Mouse (Mus musculus) liver, adult (tissue): ENCODE data around the gene Olfr1443.

Experiments
- GATA4 ChIP-seq: IDR thresholded peaks from 2 replicates; pipeline ENCODE4 v1.6.1; 2014; ENCODE audit warnings: mild to moderate bottlenecking, low read length; ENCODE audit not compliant: insufficient replicate concordance

Gene Olfr1443

DNA sequence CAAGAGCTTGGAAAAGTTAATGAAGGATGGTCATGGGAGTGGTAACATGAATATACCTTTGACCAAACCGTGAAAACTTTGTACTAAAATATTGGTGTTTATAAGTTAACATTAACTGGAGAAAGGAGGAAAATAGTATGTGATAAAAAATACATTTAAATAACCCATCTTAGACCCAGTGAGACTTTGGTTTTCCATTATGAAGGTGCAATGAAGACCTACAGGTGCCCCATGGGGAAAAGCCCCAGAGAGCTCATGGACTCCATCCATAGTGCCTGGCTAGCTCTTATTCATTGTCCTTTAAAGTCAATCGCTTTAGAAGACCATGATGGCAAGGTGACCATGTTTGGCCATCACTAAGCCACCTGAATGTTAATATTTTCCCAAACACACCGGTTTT is at the start of gene Olfr1443:
Gene Olfr1443 (plus strand): TSS at position 301 of the 400 bp plus-strand sequence.
- no peak for TF ChIP-seq GATA4

DNA sequence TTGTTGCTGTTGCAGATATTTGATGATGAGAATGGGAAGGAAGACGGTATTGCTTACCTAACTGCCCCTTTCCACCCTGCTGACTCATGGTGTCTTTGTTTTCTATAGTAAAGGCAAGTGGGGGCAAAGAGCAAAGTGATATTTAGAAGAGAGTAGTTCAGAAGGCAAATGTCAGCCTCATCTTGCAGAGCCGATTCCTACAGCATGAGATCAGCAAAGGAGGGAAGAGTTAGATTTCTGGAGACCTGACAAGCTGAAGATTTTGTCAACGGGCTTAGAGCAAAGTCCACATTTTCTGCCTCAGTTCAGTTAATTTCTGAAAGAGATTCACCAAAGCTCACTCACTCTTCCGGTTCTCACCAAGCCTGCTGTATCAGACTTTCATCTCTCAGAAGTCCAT is 44.7 kb upstream of the Olfr1443 start, which contains the start of gene Glyat:
Gene Glyat (plus strand): TSS at position 133 of the 400 bp plus-strand sequence.
- no peak for TF ChIP-seq GATA4

DNA sequence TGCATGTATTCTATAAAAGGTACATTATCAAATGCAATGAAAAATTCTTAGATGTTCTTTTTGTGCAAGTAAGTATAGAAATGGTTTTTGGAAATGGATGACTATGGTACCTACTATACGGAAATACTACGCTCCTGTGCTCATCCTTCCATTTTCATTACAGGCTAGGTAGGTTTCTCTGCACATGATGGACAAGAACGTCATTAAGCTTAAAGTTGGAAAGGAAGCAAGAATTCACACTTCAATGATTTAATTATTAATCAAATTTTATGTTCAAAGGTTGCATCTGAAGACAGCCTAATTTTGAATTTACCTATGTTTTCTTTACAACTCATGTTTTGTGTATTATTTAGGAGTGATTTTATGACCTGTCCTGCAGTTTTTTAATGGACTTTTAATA is 43.7 kb upstream of the Olfr1443 start:
- no peak for TF ChIP-seq GATA4

GRCm38 (mm10) chr19:12634963-12635362 is 42.9 kb upstream of the Olfr1443 start:
- no peak for TF ChIP-seq GATA4

- TF ChIP-seq GATA4: peak; percentile 64; the same call in 1 of the 2 replicates
Measured at GRCm38 (mm10) chr19:12636863-12637262, 41.0 kb upstream of the Olfr1443 start.

GRCm38 (mm10) chr19:12638049-12638448 is 39.9 kb upstream of the Olfr1443 start:
- no peak for TF ChIP-seq GATA4

DNA sequence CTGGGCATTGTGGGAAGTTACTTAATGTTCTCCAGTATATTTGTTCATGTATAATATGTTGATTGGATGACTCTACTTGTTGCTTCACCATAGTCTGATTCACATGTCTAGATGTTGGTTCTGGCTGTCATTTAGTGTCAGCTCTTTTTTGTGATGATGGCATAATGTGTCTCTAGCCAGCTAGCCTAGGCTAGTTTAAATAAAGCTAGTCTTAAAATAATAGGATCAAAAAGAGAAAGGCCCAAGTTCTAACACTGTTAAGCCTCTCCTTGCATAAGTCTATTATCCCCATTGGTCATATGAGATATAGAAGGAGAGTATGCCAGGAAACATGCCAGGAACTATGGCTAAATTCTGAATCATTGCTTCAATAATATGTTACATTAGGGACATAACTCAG is 28.4 kb upstream of the Olfr1443 start:
- no peak for TF ChIP-seq GATA4

DNA sequence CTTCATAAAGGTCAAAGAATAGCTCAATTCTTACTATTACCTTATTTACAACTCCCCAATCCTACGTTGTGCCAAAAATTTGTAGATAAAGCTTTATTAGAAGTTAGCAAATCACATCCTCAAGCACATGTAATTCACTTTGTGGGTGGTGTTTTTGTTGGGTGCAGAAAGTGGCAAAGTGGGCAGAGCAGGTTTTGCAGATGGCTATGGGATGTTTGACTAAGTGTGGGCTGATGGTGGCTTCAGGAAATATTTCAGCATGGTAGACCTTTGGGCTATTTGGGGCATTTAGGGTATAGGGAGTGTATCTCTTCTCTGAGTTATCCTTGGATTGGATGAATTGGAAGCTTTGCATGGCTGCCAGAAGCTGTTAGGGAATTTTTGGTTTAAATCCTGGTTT is 11.8 kb upstream of the Olfr1443 start:
- no peak for TF ChIP-seq GATA4

DNA sequence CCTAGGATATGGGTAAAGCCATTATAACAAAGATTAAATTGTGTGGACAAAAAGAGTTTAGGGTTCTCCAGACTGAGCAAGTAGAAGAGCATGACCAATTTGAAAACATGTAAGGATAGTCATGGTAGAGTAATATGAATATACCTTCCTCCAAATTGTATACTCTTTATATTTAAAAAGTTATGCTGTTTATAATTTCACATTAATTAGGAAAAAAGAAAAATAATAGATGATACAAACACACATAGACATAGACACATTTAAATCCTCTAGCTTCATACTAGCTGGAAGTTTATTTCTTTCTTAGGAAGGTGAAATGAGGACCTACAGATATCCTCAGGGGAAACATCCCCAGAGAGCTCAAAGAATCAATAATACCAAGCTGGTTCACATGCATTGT is 7.8 kb upstream of the Olfr1443 start, which contains the start of gene Olfr1442:
Gene Olfr1442 (plus strand): TSS at position 301 of the 400 bp plus-strand sequence.
- no peak for TF ChIP-seq GATA4

GRCm38 (mm10) chr19:12671051-12671450 is 6.9 kb upstream of the Olfr1443 start:
- no peak for TF ChIP-seq GATA4

GRCm38 (mm10) chr19:12684638-12685037 is 6.7 kb downstream of the Olfr1443 start:
- TF ChIP-seq GATA4: no peak

GRCm38 (mm10) chr19:12685231-12685630 is 7.3 kb downstream of the Olfr1443 start:
- TF ChIP-seq GATA4: no peak

DNA sequence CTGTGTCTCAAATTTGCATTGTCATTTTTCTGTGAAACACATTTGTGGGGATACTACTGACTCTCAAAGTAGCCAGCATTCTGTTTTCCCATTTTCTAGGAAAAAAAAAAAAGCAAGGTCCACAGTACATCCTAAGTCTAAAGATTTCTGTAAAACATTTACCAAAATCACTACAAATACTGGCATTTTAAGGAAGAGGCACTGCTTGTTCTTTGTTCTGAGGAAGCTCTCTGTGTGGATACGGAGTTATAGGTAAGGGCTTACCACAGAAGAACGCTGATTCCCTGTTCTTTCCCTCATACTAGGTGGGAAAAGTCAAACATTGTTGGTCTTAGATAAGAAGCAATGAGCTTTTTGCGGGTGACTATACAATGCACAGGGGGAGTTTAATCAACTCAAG is 17.7 kb downstream of the Olfr1443 start, which contains the start of gene Keg1:
Gene Keg1 (plus strand): TSS at position 197 of the 400 bp plus-strand sequence.
- TF ChIP-seq GATA4: no peak

DNA sequence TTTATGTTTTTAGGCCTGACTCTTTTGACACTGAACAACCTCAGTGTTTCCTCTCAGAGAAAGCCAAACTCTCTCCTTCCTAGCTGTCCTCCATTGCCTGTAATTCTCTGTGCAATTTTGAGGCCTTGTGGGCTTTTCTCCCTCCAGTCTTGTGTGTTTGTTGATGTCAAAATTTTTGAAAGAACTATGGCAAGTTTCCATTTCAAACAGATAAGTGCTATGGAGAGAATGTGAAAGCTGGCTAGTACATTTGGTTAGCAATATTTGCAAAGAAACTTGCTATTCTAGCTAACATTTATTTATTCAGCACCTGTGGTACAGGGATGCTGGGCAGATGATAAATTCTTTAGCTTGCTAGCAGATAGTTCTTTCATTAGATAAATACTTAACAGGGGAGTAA is 18.3 kb downstream of the Olfr1443 start:
- TF ChIP-seq GATA4: no peak

- TF ChIP-seq GATA4: no peak
Measured at GRCm38 (mm10) chr19:12708458-12708857, 30.5 kb downstream of the Olfr1443 start.

GRCm38 (mm10) chr19:12708986-12709385 is 31.1 kb downstream of the Olfr1443 start:
- no peak for TF ChIP-seq GATA4

DNA sequence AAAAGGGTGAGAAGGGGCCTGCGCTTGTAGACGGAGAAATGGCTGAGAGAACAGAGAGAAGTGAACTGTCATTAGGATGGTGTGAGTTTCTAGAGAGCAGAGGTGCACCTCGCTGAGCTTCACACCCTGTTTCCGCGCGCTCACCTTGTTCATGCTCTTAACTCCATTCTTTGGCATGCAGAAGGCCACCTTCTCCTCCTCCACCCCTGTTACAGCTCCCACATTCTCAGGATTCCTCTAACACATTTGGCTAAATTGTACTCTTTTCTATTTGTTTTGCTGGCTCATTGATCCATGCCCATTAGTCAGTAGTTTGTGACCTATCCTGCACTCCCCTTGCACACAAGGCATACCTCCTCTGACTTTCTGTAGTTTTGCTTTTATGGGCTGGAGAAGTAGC is 41.3 kb downstream of the Olfr1443 start:
- TF ChIP-seq GATA4: no peak
